Mouse (Mus musculus): ENCODE data around the gene Prr12.

The Prr12 gene

GRCm38 (mm10) chr7:44996672-44997071 is 56.0 kb downstream of the Prr12 start:
- no peak for DNase-seq

GRCm38 (mm10) chr7:44986879-44987718 is 65.6 kb downstream of the Prr12 start:
- no peak for DNase-seq

DNA sequence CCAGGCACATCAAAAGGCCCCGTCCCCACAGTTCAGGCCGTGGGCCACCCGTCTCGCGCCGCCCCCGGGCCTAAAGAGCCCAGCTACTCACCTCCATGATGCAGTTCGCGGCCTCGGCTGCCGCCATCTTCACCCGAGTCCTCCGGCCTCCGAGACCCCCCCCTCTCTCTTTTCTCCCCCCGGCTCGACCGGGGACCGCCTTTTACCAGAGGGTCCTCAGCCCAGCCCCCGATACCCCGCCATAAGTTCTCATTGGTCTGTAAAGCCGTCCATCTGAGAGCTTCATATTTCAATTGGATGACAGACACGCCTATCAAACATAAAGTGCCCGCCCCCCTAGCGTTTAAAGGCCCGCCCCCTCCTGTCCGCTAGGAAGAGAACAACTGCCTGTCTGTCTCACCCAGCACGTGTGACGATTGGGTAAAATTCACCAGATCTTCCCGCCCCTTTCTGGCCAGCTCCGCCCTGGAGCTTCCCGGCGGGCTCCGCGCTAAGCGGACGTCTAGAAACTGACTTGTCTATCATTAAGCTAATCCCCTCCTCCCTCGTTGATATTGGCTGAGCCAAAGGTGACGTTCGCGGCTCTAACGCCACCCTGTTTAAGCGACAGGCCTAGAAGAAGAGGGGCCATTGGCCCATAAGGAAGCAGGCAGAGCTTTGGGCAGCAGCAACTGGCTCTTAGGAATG is 66.3 kb downstream of the Prr12 start, which contains the start of gene Prmt1:
TSS of gene Prmt1 (minus strand) at position 377 of the 687 bp plus-strand sequence.
- DNase-seq: peak; percentile 92

GRCm38 (mm10) chr7:44985595-44986191 is 67.0 kb downstream of the Prr12 start:
- peak; percentile 68 for DNase-seq

GRCm38 (mm10) chr7:44984833-44985164 is 67.9 kb downstream of the Prr12 start:
- DNase-seq: no peak

GRCm38 (mm10) chr7:44983944-44984832 is 68.5 kb downstream of the Prr12 start:
- no peak for DNase-seq

- peak; percentile 86 for DNase-seq
Measured at GRCm38 (mm10) chr7:44983085-44983484, 69.6 kb downstream of the Prr12 start.

DNA sequence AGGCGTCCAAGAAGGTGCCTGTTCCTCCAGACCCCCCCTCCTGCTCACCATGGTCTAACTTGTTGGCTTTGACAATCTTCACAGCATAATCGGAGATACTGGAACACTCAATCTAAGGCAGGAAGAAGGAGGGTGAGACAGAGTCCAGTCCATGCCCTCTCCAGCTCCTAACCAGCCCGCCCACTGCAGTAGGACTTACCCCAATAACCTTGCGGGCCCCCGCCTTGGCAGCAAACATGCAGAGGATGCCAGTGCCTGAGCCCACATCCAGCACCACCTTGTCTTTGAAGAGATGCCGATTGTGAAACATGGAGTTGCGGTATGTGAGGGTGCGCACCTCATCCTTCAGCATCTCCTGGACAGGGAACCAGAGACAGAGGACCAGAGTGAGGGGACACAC is 71.1 kb downstream of the Prr12 start:
- DNase-seq: no peak

DNA sequence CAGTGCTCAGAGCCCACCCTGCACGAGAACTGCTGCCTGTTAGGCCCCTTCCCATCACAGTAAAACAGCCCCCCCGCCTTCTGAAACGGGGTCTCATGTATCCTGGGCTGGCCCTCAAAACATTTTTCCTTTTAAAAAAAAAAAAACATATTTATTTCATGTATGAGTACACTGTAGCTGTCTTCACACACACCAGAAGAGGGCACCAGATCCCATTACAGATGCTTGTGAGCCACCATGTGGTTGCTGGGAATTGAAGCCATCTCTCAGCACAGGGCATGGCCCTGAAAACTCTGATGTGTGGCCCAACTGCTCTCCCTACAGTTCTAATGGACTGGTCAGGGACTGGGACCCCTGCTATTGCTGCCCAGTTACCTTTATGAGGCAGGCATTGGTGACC is 74.4 kb downstream of the Prr12 start:
- DNase-seq: no peak

Measured in right cerebral cortex, postnatal 14 days (tissue).